Mouse (Mus musculus) T-cell, adult 2 months (primary cell): ENCODE results near the gene Slc39a1.

Experiments
- DNase-seq: peaks from one replicate; pipeline ENCODE4 v3.0.0; 2022; ENCODE audit warnings: low spot score

The Slc39a1 gene

GRCm38 (mm10) chr3:90247960-90248745 is at the start of gene Slc39a1:
Gene Slc39a1 (plus strand): TSS chr3:90248172.
- peak; percentile 86 for DNase-seq

DNA sequence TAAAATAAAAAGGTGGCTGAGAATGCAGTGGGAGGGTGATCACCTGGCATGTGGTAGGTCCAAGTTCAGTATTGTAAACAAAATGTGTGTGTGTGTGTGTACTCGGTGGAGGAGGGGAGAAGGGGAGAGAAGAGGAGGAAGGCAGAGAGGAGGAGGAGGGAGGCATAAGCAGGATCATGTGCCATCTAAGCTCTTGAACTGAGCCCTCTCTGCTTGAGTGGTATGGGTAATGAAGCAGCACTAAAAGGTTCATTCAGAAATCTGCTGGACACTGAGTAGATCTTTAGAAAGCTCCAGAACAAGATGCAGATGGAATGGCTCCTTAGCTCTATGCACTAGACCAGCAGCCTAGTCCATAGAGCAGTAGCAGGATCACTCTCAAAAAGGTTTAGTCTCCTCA is 45.1 kb upstream of the Slc39a1 start:
- no peak for DNase-seq

GRCm38 (mm10) chr3:90203619-90204018 is 44.4 kb upstream of the Slc39a1 start:
- DNase-seq: no peak

DNA sequence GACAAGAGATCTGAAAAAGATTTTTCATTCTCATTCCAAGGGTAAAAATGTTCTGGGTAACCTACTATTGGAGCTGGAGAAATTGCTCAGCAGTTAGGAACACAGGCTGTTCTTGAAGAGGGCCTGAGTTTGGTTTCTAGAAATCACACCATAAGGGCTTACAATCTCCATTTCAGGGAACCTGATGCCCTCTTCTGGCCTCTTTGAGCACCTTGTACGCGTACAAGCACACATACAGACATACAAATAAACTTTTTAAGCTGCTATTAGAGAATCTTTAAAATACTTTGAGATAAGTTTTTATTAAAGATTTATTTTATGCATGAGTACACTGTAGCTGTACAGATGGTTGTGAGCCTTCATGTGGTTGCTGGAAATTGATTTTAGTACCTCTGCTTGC is 43.4 kb upstream of the Slc39a1 start:
- no peak for DNase-seq

DNA sequence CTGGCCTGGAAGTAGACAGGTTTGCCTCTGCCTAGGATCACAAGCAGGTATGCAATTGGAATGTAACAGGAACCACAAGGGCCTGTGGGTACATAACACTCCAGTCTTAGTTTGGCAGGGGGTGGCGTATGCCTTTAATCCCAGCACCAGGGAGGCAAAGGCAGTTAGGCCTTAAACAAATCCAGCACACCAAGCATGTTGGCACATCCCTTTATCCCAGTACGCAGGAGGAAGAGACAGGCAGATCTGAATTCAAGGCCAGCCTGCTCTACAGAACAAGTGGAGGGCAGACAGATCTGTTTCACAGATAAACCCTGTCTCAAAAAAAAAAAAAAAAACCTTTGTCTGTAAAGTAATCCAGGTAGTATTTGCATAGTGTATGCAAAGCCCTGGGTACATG is 39.3 kb upstream of the Slc39a1 start:
- no peak for DNase-seq

- DNase-seq: no peak
Measured at GRCm38 (mm10) chr3:90209908-90210566, 37.9 kb upstream of the Slc39a1 start.

GRCm38 (mm10) chr3:90211475-90212398 is 36.2 kb upstream of the Slc39a1 start:
- peak; percentile 56 for DNase-seq

DNA sequence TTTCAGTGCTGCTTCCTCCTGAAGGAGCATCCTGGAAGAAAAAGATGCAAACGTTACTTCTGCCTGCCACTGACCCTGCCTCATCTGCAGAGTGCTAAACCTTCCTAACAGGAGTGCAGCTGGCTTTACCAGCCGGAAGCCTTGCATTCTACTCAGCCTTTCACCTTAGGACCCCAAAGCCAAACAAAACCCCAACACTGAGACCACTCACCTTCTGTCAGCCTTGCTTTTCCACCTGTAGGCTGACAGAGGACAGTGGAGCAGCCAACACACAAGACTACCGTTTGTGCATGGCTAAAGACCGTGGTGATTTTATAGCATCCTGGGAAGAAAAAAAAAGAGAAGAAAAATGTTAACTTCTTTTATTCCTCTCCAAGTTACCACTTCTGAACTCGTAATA is 35.2 kb upstream of the Slc39a1 start:
- no peak for DNase-seq

GRCm38 (mm10) chr3:90213377-90213866 is 34.5 kb upstream of the Slc39a1 start, which contains the start of the genes Rps27 and Rab13:
Gene Rps27 (minus strand): TSS chr3:90213651.
Gene Rab13 (plus strand): TSS chr3:90213695.
- peak; percentile 93 for DNase-seq

GRCm38 (mm10) chr3:90213956-90214684 is 33.9 kb upstream of the Slc39a1 start:
- no peak for DNase-seq

DNA sequence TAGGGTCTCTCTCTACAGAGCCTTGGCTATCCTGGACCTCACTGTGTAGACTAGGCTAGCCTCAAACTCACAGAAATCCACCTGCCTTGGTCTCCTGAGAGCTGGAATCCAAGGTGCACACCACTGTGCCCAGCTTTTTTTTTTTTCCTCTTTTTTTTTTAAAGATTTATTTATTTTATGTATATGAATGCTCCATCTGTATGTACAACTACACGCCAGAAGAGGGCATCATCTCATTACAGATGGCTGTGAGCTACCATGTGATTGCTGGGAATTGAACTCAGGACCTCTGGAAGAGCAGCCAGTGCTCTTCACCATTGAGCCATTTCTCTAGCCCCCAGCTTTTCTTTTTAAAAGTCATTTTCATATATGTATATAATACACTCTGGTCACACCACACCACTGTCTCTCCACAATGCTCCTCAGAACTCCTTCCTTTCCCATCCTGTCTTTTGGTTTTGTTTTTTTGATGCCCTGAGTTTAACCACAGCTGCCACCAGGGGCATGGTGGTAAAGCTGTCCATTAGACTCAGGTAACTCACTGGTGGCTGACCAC is 32.1 kb upstream of the Slc39a1 start:
- no peak for DNase-seq

DNA sequence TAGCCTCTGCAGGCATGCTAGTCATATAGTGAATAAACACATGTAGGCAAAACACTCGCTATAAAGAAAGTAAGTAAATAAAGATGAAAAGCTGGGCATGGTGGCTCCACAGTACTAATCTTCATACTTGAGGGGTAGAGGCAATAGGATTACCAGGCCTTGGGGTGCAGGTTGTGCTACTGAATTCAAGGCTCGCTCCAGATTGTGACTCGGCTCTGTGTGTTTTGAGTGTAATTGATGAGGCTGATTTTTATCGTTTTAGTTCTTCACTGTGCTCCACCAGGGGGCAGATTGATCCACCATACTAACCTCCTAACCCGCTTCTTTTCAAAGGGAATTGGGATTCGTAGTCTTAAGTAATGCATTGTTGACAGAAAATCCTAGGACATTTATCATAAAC is 27.9 kb upstream of the Slc39a1 start:
- peak; percentile 53 for DNase-seq

- no peak for DNase-seq
Measured at GRCm38 (mm10) chr3:90220531-90220951, 27.4 kb upstream of the Slc39a1 start.

DNA sequence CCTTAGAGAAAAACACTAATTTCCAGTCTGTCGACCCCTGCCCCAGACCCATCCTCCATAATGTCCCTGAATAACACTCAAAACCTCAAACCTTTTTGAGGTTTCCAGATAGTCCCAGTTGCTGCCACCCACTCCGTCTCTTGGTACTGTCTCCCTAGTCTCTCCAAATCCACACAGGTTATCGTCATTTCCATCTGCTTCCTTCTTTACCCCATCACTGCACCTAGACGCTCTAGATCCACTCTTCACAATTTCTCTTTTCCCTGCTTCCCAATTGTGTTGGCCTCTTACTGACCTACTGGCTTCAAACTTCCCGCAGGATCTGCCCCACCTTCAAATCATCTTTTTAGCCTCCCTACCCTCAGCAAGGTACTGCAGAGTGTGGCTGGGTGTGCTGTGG is 26.8 kb upstream of the Slc39a1 start:
- no peak for DNase-seq

- no peak for DNase-seq
Measured at GRCm38 (mm10) chr3:90222455-90222854, 25.5 kb upstream of the Slc39a1 start.

DNA sequence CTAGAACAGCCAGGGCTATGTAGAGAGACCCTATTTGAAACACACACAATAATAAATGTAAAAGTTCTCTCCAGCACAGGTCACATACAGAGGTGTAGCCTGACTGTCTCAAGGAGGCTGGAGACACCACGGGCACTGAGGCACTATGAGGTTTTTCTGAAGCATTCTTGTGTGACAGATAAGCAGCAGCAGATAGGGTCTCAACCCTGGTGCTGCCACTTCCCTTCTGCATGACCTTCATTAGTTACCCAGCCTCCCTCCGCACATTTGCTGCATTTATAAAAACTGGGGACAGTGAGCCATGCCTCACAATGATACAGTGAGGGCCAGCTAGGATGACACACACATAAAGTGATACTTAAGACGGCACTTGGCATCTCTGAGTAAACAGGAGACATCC is 25.0 kb upstream of the Slc39a1 start:
- no peak for DNase-seq

DNA sequence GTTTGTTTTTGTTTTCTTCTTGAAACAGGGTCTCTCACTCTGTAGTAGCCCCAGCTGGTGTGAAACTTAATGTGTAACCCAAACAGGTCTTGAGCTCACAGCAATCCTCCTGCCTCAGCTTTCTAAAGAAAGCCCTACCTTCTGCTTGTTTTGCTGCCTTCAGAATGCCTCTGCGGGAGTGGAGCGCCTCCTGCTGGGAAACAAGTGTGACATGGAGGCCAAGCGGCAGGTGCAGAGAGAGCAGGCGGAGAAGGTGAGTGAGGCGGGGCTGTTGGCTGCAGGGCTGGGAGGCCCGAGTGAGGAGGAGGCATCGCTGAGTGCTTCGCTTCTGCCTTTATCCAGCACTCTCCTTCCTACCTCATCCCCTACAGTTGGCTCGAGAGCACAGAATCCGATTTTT is 23.6 kb upstream of the Slc39a1 start:
- no peak for DNase-seq

DNA sequence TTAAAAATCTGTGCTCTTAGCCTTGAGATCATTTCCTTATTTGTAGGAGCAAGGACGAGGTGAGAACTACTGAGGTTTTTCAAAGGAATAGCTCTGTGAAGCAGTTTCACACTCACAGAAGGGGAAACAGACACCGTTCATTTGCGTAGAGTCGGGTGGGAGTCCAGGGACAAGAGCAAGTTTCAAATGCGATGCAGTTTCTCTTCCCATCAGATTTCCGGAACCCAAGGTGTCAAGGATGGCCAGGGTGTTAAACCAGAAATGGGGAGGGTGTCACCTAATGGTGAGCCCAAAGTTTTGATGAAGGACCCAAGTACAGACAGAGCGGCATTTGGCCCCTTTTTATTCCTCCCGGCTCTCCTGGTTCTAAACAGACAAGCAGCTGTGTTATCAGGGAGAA is 16.9 kb upstream of the Slc39a1 start:
- DNase-seq: no peak

- DNase-seq: peak; percentile 93
Measured at GRCm38 (mm10) chr3:90231507-90232333, 16.3 kb upstream of the Slc39a1 start, which contains the start of gene Jtb. Gene Jtb (plus strand): TSS chr3:90231597.

DNA sequence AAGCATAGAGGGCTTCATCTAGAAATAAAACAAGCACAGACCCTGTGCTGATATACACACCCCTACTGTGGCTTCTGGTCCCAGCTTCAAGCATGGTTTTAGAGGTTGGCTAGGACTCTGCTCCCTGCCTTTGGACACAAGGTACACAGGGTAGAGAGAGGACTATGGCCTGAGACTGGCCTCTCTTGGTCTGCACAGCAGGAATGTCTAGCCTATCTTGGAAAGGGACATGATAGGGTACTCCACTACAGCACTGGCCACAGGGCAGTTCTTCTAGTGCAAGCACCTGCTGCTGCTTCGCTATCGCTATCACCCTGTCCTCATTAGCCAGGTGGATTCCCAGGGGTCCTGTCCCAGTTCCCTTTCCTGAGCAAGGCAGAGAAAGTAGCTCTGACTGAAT is 6.7 kb upstream of the Slc39a1 start:
- DNase-seq: no peak
